Mouse (Mus musculus) intestine, postnatal 0 days (tissue): ENCODE results near the gene Srp9. TPM values are rescaled to one million over a fixed set of nuclear protein-coding genes. Genes with fewer than 3 reads are reported as not detected.
A peak's percentile ranks its signal among the peaks of the same experiment; 100 is the strongest.

Experiments
- ATAC-seq: fragments of 200-750 bp; cut with Nextera tagmentation; 2 replicates; pipeline ENCODE4 v1.8.0; 2017; ENCODE audit warnings: mild to moderate bottlenecking, moderate TSS enrichment, moderate library complexity
- H3K27ac ChIP-seq: fragments of 300-500 bp; sonication (generic); 2 replicates; pipeline ENCODE4 v1.5.1; 2014; ENCODE audit warnings: mild to moderate bottlenecking, low read depth, low read length, moderate library complexity
- H3K27me3 ChIP-seq: fragments of 300-500 bp; sonication (generic); replicated peaks from 2 replicates; pipeline ENCODE4 v1.6.1; 2014; ENCODE audit warnings: low read length, mixed read lengths; ENCODE audit not compliant: control insufficient read depth, insufficient read depth
- H3K36me3 ChIP-seq: fragments of 300-500 bp; sonication (generic); 2 replicates; pipeline ENCODE4 v1.6.1; 2014; ENCODE audit warnings: mild to moderate bottlenecking, moderate library complexity; ENCODE audit not compliant: control insufficient read depth, insufficient read depth
- H3K4me1 ChIP-seq: fragments of 300-500 bp; sonication (generic); replicated peaks from 2 replicates; pipeline ENCODE4 v1.6.1; 2014; ENCODE audit warnings: antibody characterized with exemption, low read length, mixed read lengths; ENCODE audit not compliant: control insufficient read depth, insufficient read depth
- H3K4me2 ChIP-seq: fragments of 300-500 bp; sonication (generic); replicated peaks from 2 replicates; pipeline ENCODE4 v1.6.1; 2014; ENCODE audit warnings: low read depth, mild to moderate bottlenecking, moderate library complexity
- H3K4me3 ChIP-seq: fragments of 300-500 bp; sonication (generic); 2 replicates; pipeline ENCODE4 v1.5.1; 2014; ENCODE audit warnings: low read depth, low read length
- H3K9ac ChIP-seq: fragments of 300-500 bp; sonication (generic); 2 replicates; pipeline ENCODE4 v1.6.1; 2014; ENCODE audit warnings: mild to moderate bottlenecking, low read depth, low read length
- H3K9me3 ChIP-seq: fragments of 300-500 bp; sonication (generic); 2 replicates; pipeline ENCODE4 v1.6.1; 2016; ENCODE audit warnings: mixed run types; ENCODE audit not compliant: control insufficient read depth
- CTCF ChIP-seq: sonication (generic); IDR thresholded peaks from 2 replicates; pipeline ENCODE4 v1.5.1; 2016; ENCODE audit warnings: low read depth, mild to moderate bottlenecking, control low read depth, antibody characterized with exemption, moderate library complexity
- WGBS: fragments of 180-500 bp; shearing (Covaris S2); extraction: QIAGEN DNeasy Blood & Tissue Kit; methylation state at CpG from one replicate; pipeline ENCODE4 v1.1.7; 2014; 5-methylcytosine and 5-hydroxymethylcytosine counted together
- polyA plus RNA-seq: library from polyadenylated mRNA; unstranded; fragments of >200 nt; fragmentation: Nextera tagmentation; extraction: Ambion mirVana; gene quantifications from 2 replicates; pipeline ENCODE4 v1.2.1, GENCODE M21; 2015

Gene Srp9
- polyA plus RNA-seq, 1 experiment from 2014 or later = 208 TPM

DNA sequence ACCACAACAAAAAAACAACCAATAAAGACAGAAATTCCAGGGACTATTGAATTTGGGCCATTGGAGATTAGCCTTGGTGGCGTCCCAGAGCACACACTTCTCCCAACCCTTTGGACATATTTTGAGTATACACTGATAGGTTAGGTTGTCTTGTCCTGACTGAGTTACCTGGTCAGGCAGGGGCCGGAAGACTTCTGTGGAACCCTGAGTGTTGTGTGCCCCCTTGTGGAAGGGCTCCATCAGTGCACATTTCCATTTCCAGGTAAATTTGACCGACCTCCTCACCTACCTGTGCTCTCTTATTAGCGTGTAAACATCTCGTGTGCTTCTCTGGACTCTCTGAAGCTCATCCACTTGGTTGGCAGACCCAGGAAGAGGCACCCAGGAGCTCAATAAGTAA lies 9.3 kb upstream of the Srp9 start:
- Histone ChIP-seq H3K4me2 (0 out of 2 replicates have a peak overlapping the region, but pooled peaks have one; percentile 17), H3K4me1 (no peaks in the 10 kb centered on the region), H3K9ac (no peak overlapping the region), H3K9me3 (no peaks in the 10 kb centered on the region), H3K36me3 (no peaks in the 10 kb centered on the region), H3K27me3 (no peaks in the 10 kb centered on the region), H3K4me3 (no peak overlapping the region), H3K27ac (no peak overlapping the region)
- TF ChIP-seq CTCF = peak; percentile 93
- 13% methylated on average over 5 of the region's 5 CpGs for WGBS
- ATAC-seq = peak; percentile 39; the same call in 1 of the 2 replicates

- ATAC-seq = peak; percentile 64
- H3K27ac ChIP-seq = no peak overlapping the region
- H3K4me1 ChIP-seq = no peaks in the 10 kb centered on the region
- WGBS = 36% methylated on average over 7 of the region's 7 CpGs
- H3K9me3 ChIP-seq = no peaks in the 10 kb centered on the region
- no peak overlapping the region for H3K9ac ChIP-seq
- H3K36me3 ChIP-seq = no peaks in the 10 kb centered on the region
- no peaks in the 10 kb centered on the region for H3K27me3 ChIP-seq
- no peak overlapping the region for H3K4me3 ChIP-seq
- 0 out of 2 replicates have a peak overlapping the region, but pooled peaks have one; percentile 17 for H3K4me2 ChIP-seq
- peak; percentile 74 for TF ChIP-seq CTCF
Measured at GRCm38 (mm10) chr1:182115651-182116408, 8.7 kb upstream of the Srp9 start.

GRCm38 (mm10) chr1:182122413-182122812 lies 2.1 kb upstream of the Srp9 start:
- no peak for TF ChIP-seq CTCF
- no peaks in the 10 kb centered on the region for H3K9me3 ChIP-seq
- peaks cover 3% of the 10 kb centered on the region; the same call in 1 of the 2 replicates for H3K4me1 ChIP-seq
- no peak overlapping the region for H3K4me3 ChIP-seq
- H3K4me2 ChIP-seq = no peak overlapping the region
- WGBS = 82% methylated on average over 4 of the region's 4 CpGs
- H3K27ac ChIP-seq = no peak overlapping the region
- H3K36me3 ChIP-seq = no peaks in the 10 kb centered on the region
- H3K27me3 ChIP-seq = no peaks in the 10 kb centered on the region
- no peak for ATAC-seq
- H3K9ac ChIP-seq = no peak overlapping the region

DNA sequence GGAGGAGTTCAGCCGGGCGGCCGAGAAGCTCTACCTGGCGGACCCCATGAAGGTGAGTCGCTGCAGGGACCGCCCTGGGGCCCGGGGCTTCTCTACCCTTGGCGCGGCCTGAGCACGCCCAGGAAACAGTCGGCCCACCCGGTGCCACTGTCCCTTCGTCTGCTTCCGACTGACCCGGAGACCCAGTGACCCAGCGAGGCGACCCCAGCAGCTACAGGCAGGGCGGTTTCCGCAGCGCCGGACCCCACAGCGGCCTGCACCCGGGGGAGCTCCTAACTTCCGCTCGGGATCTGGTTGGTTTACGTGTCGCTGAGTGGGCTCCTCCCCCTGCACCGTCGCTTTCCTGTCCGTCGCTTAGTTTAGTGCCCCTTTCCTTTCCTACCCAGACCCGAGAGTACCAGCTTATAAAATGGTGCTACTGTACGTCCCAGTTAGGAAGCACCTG lies 409 bp downstream of the Srp9 start:
- peaks cover 9% of the 10 kb centered on the region; the same call in 1 of the 2 replicates for H3K36me3 ChIP-seq
- H3K4me3 ChIP-seq = peak overlapping the region; percentile 90
- H3K4me1 ChIP-seq = peaks cover 3% of the 10 kb centered on the region; the same call in 1 of the 2 replicates
- WGBS = under 1% methylated on average over 28 of the region's 33 CpGs
- no peak for TF ChIP-seq CTCF
- peak overlapping the region; percentile 86 for H3K27ac ChIP-seq
- peak; percentile 95 for ATAC-seq
- peak overlapping the region; percentile 92 for H3K9ac ChIP-seq
- no peaks in the 10 kb centered on the region for H3K27me3 ChIP-seq
- peak overlapping the region; percentile 73 for H3K4me2 ChIP-seq
- no peaks in the 10 kb centered on the region for H3K9me3 ChIP-seq

DNA sequence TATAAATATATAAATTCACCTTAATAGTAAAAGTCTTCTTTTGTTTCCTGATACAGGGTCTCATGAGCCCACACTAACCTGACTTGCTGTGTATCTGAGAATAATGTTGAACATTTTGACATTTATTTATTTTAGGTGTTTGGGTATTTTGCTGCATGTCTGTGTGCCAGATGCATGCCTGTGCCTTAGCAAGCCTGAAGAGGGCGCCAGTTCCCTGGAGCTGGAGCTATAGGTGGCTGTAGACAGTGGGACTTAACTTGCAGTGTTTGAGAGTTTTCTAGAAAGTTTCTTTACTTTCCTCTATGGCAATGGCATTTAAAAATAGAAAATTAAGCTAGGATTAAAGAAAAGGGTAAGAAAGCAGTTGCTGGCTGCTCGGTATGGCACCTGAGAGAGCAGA lies 6.3 kb downstream of the Srp9 start:
- Histone ChIP-seq H3K27ac (no peak overlapping the region), H3K27me3 (no peaks in the 10 kb centered on the region), H3K9me3 (no peaks in the 10 kb centered on the region), H3K4me1 (no peaks in the 10 kb centered on the region), H3K9ac (no peak overlapping the region), H3K4me2 (no peak overlapping the region), H3K36me3 (peaks cover 28% of the 10 kb centered on the region; the same call in 1 of the 2 replicates), H3K4me3 (no peak overlapping the region)
- WGBS = 43% methylated on average over 2 of the region's 2 CpGs
- peak; percentile 81 for TF ChIP-seq CTCF
- no peak for ATAC-seq

- WGBS = 47% methylated on average over 28 of the region's 28 CpGs
- TF ChIP-seq CTCF = no peak
- Histone ChIP-seq H3K36me3 (0 out of 2 replicates have a peak, but pooled peaks cover 5% of the 10 kb centered on the region), H3K9ac (no peak overlapping the region), H3K4me3 (no peak overlapping the region), H3K4me1 (no peaks in the 10 kb centered on the region), H3K27me3 (no peaks in the 10 kb centered on the region), H3K4me2 (no peak overlapping the region), H3K27ac (no peak overlapping the region), H3K9me3 (no peaks in the 10 kb centered on the region)
- ATAC-seq = no peak
Measured at GRCm38 (mm10) chr1:182137204-182138125, 12.9 kb downstream of the Srp9 start.
